Comparison of ENCODE assay signal across 8 mouse cellular contexts in the genomic region with DNA sequence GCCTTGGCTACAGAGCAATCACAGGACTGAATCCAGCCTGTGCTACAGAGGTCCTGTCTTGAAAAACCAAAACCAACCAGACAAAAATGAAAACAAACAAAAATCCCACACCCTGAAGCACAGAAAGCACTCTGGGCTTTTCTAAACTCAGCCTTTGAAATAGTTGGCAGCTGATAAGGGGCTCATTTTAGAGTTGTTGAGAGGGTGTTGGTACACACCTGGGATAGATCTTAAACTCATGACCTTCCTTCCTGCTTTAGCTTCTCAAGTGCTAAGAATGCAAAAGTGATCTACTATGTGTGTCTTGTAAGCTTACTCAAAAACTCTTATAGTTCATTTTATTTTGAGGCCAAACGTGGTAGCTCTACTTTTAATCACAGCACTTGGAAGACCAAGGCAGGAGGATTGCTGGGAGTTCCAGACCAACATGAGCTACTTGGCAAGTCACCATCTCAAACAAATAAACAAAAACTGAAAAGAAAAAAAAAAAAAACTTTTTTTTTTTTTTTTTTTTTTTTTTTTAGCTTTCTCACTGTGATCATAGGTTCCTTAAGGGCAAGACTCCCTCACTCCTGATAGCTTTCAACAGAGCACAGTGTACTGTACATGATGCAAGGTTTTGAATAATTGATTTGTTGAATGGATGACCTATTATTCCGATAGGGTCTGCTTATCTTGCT. TPM values are rescaled to one million over a fixed set of nuclear protein-coding genes. Genes with fewer than 3 reads are reported as not detected.
DNase-seq lines count a peak whose midpoint lies in the region; ATAC-seq and TF ChIP-seq lines count a peak whose summit lies in the region.

No protein-coding gene starts in this region.

- ATAC-seq in heart, embryonic 15.5 days (replicated peaks; ENCODE audit: insufficient number of reproducible peaks, insufficient read depth, low FRiP score, low read depth): 0 out of 2 replicates have a peak, but pooled peaks have one; percentile 24
- ATAC-seq in midbrain, embryonic 11.5 days (ENCODE audit: low FRiP score): peak; percentile 30; the same call in 1 of the 2 replicates
- no peak for ATAC-seq in midbrain, embryonic 14.5 days (ENCODE audit: low FRiP score, low TSS enrichment)
- peak; percentile 68 for ATAC-seq in hindbrain, postnatal 0 days
- ATAC-seq in neural tube, embryonic 14.5 days (ENCODE audit: low read depth): 0 out of 2 replicates have a peak, but pooled peaks have one; percentile 34

- no peak overlapping the region for H3K27ac ChIP-seq in heart, embryonic 15.5 days
- H3K27ac ChIP-seq in midbrain, embryonic 11.5 days (ENCODE audit: low read depth, low read length): no peak overlapping the region
- no peak overlapping the region for H3K27ac ChIP-seq in midbrain, embryonic 14.5 days (replicated peaks; ENCODE audit: low read depth, low read length)
- no peak overlapping the region for H3K27ac ChIP-seq in hindbrain, postnatal 0 days
- H3K27ac ChIP-seq in neural tube, embryonic 14.5 days (ENCODE audit: low read depth, low read length): no peak overlapping the region

- H3K4me1 ChIP-seq in heart, embryonic 15.5 days (replicated peaks): peaks cover 41% of the 10 kb centered on the region
- no peaks in the 10 kb centered on the region for H3K4me1 ChIP-seq in midbrain, embryonic 11.5 days (ENCODE audit: control insufficient read depth, insufficient read depth, low read length)
- H3K4me1 ChIP-seq in midbrain, embryonic 14.5 days (ENCODE audit: control insufficient read depth, insufficient read depth, low read length): no peaks in the 10 kb centered on the region
- no peaks in the 10 kb centered on the region; the same call in 1 of the 2 replicates for H3K4me1 ChIP-seq in hindbrain, postnatal 0 days (ENCODE audit: insufficient read depth, low read length)
- H3K4me1 ChIP-seq in neural tube, embryonic 14.5 days (ENCODE audit: control insufficient read depth, insufficient read depth, low read length): no peaks in the 10 kb centered on the region

- H3K9ac ChIP-seq in heart, embryonic 15.5 days: no peak overlapping the region
- no peak overlapping the region for H3K9ac ChIP-seq in midbrain, embryonic 11.5 days (ENCODE audit: low read length)
- no peak overlapping the region for H3K9ac ChIP-seq in midbrain, embryonic 14.5 days (replicated peaks; ENCODE audit: low read length)
- no peak overlapping the region for H3K9ac ChIP-seq in hindbrain, postnatal 0 days (replicated peaks; ENCODE audit: low read length)
- no peak overlapping the region for H3K9ac ChIP-seq in neural tube, embryonic 14.5 days (replicated peaks; ENCODE audit: low read depth, low read length)

- H3K4me2 ChIP-seq in heart, embryonic 15.5 days: no peak overlapping the region
- no peak overlapping the region for H3K4me2 ChIP-seq in midbrain, embryonic 11.5 days
- H3K4me2 ChIP-seq in midbrain, embryonic 14.5 days (ENCODE audit: low read length): no peak overlapping the region
- H3K4me2 ChIP-seq in hindbrain, postnatal 0 days (ENCODE audit: low read depth, low read length): no peak overlapping the region
- H3K4me2 ChIP-seq in neural tube, embryonic 14.5 days (ENCODE audit: low read depth, low read length): no peak overlapping the region

- 24% methylated on average over 2 of the region's 2 CpGs for WGBS in heart, embryonic 15.5 days
- 37% methylated on average over 2 of the region's 2 CpGs for WGBS in midbrain, embryonic 11.5 days
- 41% methylated on average over 2 of the region's 2 CpGs for WGBS in midbrain, embryonic 14.5 days
- WGBS in hindbrain, postnatal 0 days: 39% methylated on average over 2 of the region's 2 CpGs
- WGBS in neural tube, embryonic 14.5 days: 42% methylated on average over 2 of the region's 2 CpGs

- no peaks in the 10 kb centered on the region for H3K27me3 ChIP-seq in heart, embryonic 15.5 days
- H3K27me3 ChIP-seq in midbrain, embryonic 11.5 days (ENCODE audit: control insufficient read depth, insufficient read depth, low read length): no peaks in the 10 kb centered on the region
- no peaks in the 10 kb centered on the region for H3K27me3 ChIP-seq in midbrain, embryonic 14.5 days (ENCODE audit: control insufficient read depth, insufficient read depth, low read length)
- H3K27me3 ChIP-seq in hindbrain, postnatal 0 days (ENCODE audit: insufficient read depth, low read length): no peaks in the 10 kb centered on the region
- H3K27me3 ChIP-seq in neural tube, embryonic 14.5 days (ENCODE audit: control insufficient read depth, insufficient read depth, low read length): no peaks in the 10 kb centered on the region

- no peak overlapping the region for H3K4me3 ChIP-seq in heart, embryonic 15.5 days
- H3K4me3 ChIP-seq in midbrain, embryonic 11.5 days (ENCODE audit: low read depth, low read length): no peak overlapping the region
- H3K4me3 ChIP-seq in midbrain, embryonic 14.5 days (replicated peaks; ENCODE audit: low read depth, low read length): no peak overlapping the region
- H3K4me3 ChIP-seq in hindbrain, postnatal 0 days (ENCODE audit: low read length): no peak overlapping the region
- no peak overlapping the region for H3K4me3 ChIP-seq in neural tube, embryonic 14.5 days (ENCODE audit: low read depth, low read length)

- no peak for TF ChIP-seq CTCF in hindbrain, postnatal 0 days (IDR thresholded peaks at IDR 0.05; ENCODE audit: low read depth)

- no peaks in the 10 kb centered on the region for H3K36me3 ChIP-seq in heart, embryonic 15.5 days
- no peaks in the 10 kb centered on the region for H3K36me3 ChIP-seq in midbrain, embryonic 11.5 days (ENCODE audit: control insufficient read depth, insufficient read depth, low read length)
- H3K36me3 ChIP-seq in midbrain, embryonic 14.5 days (ENCODE audit: control insufficient read depth, insufficient read depth, low read length): no peaks in the 10 kb centered on the region
- no peaks in the 10 kb centered on the region for H3K36me3 ChIP-seq in hindbrain, postnatal 0 days (ENCODE audit: insufficient read depth, low read length)
- H3K36me3 ChIP-seq in neural tube, embryonic 14.5 days (ENCODE audit: control insufficient read depth, insufficient read depth, low read length): no peaks in the 10 kb centered on the region

- no peak for DNase-seq in heart, adult 8-10 months (ENCODE audit: low spot score)
- no peak for DNase-seq in midbrain, embryonic 11.5 days (ENCODE audit: low spot score, missing footprints)
- no peak for DNase-seq in midbrain, embryonic 14.5 days
- DNase-seq in hindbrain, postnatal 0 days (ENCODE audit: low spot score): no peak
- DNase-seq in adrenal gland, adult 2 months: no peak
- DNase-seq in kidney, adult 9 months: no peak

- no peaks in the 10 kb centered on the region for H3K9me3 ChIP-seq in heart, embryonic 15.5 days (replicated peaks)
- no peaks in the 10 kb centered on the region for H3K9me3 ChIP-seq in midbrain, embryonic 11.5 days (ENCODE audit: control insufficient read depth, low read length)
- H3K9me3 ChIP-seq in midbrain, embryonic 14.5 days (ENCODE audit: control insufficient read depth, low read length): no peaks in the 10 kb centered on the region
- H3K9me3 ChIP-seq in hindbrain, postnatal 0 days (ENCODE audit: low read length): no peaks in the 10 kb centered on the region
- no peaks in the 10 kb centered on the region for H3K9me3 ChIP-seq in neural tube, embryonic 14.5 days (ENCODE audit: control insufficient read depth, low read length)

RNA-seq across cellular contexts. Expression of a gene that starts 9.2 kb away (rescaled TPM):
- polyA plus RNA-seq in heart, embryonic 15.5 days (2015; fragmentation: Nextera tagmentation; extraction: Ambion mirVana): 75.7 and 76.8 TPM in 2 replicates
- total RNA-seq in heart, adult 8-10 months (2022): 10 to 100 TPM; 47.2 to 73.5 (median 58.4) TPM
- polyA plus RNA-seq in midbrain, embryonic 11.5 days (2014; fragmentation: Nextera tagmentation; extraction: Ambion mirVana): 35.9 and 39.5 TPM in 2 replicates
- polyA plus RNA-seq in midbrain, embryonic 14.5 days (2014; fragmentation: Nextera tagmentation; extraction: Ambion mirVana): 122 and 129 TPM in 2 replicates
- 204 and 248 TPM in 2 replicates for total RNA-seq in hindbrain, postnatal 0 days (2014; rRNA removed)
- polyA plus RNA-seq in hindbrain, postnatal 0 days (2015; fragmentation: Nextera tagmentation; extraction: Ambion mirVana): 291 and 299 TPM in 2 replicates
- polyA plus RNA-seq in neural tube, embryonic 14.5 days (2014; fragmentation: Nextera tagmentation; extraction: Ambion mirVana): 215 and 232 TPM in 2 replicates
- total RNA-seq in adrenal gland, adult 2 months (2021): 10 to 100 TPM; 51.4 to 67.7 TPM
- polyA plus RNA-seq in adrenal gland, adult 2 months (2012; rRNA removed): 41.7 and 42.8 TPM in 2 replicates

RNA-seq across cellular contexts. Expression of a gene that starts 33.4 kb away (rescaled TPM):
- polyA plus RNA-seq in heart, embryonic 15.5 days (2015; fragmentation: Nextera tagmentation; extraction: Ambion mirVana): 1.4 and 1.9 TPM in 2 replicates
- 1 to 10 TPM; 4.9 to 7.7 (median 5.6) TPM for total RNA-seq in heart, adult 8-10 months (2022)
- polyA plus RNA-seq in midbrain, embryonic 11.5 days (2014; fragmentation: Nextera tagmentation; extraction: Ambion mirVana): 0.22 and 0.40 TPM in 2 replicates
- polyA plus RNA-seq in midbrain, embryonic 14.5 days (2014; fragmentation: Nextera tagmentation; extraction: Ambion mirVana): 0.15 and 0.62 TPM in 2 replicates
- 1.2 and 1.4 TPM in 2 replicates for total RNA-seq in hindbrain, postnatal 0 days (2014; rRNA removed)
- polyA plus RNA-seq in hindbrain, postnatal 0 days (2015; fragmentation: Nextera tagmentation; extraction: Ambion mirVana): 0.26 and 0.39 TPM in 2 replicates
- 0.19 and 0.26 TPM in 2 replicates for polyA plus RNA-seq in neural tube, embryonic 14.5 days (2014; fragmentation: Nextera tagmentation; extraction: Ambion mirVana)
- total RNA-seq in adrenal gland, adult 2 months (2021): 10 to 100 TPM; 31.2 to 64.4 TPM
- 1.8 and 1.9 TPM in 2 replicates for polyA plus RNA-seq in adrenal gland, adult 2 months (2012; rRNA removed)
